Mouse (Mus musculus) liver, adult 2 months (tissue): ENCODE results near the gene 1700011L22Rik.

Source experiments
- CTCF ChIP-seq: fragments of 200-500 bp; IDR thresholded peaks from 2 replicates; pipeline ENCODE4 v1.5.1; 2011; ENCODE audit warnings: low read depth, low read length, control low read depth
- POLR2A ChIP-seq: fragments of 200-500 bp; IDR thresholded peaks from 2 replicates; pipeline ENCODE4 v1.6.1; 2011; ENCODE audit warnings: low read length, control low read depth; ENCODE audit not compliant: insufficient read depth; ENCODE audit errors: extremely low read depth

DNA sequence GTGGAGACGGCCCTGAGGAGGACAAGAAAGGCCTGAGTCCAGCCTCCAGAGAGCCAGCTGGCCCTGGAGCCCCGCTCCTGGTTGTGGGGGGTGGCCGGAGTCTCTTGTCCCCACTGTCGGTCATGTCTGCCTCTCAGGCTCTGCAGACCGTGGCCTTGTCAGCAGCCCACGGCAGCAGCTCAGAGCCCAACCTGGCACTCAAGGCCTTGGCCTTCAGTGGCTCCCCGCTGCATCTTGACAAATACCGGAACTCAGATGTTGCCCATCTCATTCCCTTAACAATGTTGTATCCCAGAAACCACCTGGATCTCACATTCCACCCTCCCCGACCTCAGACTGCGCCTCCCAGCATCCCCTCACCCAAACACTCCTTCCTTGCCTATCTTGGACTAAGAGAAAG is 58.3 kb downstream of the 1700011L22Rik start:
- TF ChIP-seq CTCF (no peak), POLR2A (no peak)
